Mouse (Mus musculus): Measurements from ENCODE around the gene Fgr. TPM values are rescaled to one million over a fixed set of nuclear protein-coding genes. Genes with fewer than 3 reads are reported as not detected.
A peak's percentile ranks its signal among the peaks of the same experiment; 100 is the strongest.

The Fgr gene
- total RNA-seq, 2 experiments from 2014 or later = 0.33 to 0.43 TPM

DNA sequence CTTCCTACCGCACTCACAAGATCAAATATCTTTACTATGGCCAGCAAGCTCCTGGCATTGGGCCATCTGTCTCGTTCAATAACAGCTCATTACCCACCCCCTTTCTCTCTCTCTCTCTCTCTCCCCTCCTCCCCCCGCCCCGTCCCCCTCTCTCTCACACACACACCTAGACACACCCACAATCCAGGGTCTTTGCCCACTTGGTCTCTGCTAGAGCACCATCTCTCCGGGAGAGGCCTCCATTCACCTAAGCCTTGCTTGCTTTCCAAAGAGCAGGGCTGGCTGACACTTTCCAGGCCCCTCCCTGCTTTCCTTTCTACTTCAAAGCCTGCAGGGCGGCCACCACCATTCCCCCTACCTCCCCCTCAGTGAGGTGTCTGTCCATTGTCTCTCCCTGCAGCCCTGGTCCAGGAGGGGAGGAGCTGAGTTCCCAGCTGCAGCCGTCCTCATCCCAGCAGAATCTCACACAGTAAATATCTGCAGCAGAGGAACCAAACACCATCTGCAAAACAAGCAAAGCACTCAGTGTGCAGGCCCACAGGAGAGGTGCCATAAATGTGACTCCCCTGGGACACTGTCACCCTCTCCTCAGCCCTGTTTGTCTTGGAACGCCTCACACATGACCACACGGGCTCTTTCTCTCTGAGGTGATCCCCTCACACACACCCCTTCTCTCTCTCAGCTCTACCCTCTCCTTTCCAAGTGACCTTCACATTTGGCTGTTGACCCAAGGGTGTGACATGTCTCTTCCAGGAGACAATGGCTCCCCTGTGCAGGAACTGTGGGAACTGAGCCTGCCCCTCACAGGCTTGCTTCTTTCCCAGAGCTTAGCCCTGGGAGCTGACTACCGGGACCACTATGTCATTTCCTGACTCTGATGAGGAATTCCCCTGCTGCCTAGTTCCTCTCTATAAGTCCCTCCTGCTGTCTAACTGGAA lies 14.9 kb upstream of the Fgr start:
- DNase-seq = peak; percentile 68

DNA sequence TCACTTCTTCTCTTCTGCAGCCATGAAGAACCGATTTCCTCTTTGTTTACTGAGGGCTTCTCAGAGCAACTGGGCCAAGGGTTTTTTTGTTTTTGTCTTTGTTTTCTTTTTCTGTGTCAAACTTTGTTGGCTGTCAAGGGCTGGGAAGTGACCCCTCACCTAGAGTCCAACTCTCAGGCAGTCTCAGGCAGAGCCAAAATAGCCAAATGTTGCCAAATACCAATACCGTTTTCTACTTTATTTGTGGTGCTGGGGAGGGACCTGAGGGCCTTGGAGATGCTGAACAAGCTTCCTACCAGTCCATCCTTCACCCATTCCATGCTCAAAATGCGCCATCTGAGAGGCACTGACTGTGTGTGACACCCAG lies 14.2 kb upstream of the Fgr start:
- no peak for DNase-seq

DNA sequence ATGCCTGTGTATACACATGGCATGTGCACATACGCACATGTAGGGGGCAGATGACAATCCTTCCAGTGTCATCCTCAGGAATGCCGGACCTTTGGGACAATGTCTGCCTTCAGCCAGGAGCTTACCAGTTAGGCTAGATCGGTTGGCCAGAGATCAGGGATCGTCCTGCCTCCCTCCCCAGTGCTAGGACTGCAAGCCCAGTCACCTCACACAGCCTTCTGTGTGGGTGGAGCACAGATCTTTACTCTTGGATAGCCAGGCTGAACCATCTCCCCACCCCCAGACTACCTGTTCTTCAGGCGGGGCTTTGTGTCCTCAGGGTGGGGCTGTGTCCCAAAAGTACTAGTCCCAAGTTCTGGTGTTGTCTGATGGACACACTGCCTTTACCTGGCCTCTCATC lies 13.6 kb upstream of the Fgr start:
- DNase-seq = no peak

GRCm38 (mm10) chr4:132960864-132961639 lies 12.8 kb upstream of the Fgr start:
- DNase-seq = peak; percentile 80

- no peak for DNase-seq
These were observed 12.0 kb upstream of the Fgr start for GRCm38 (mm10) chr4:132961866-132962265.

DNA sequence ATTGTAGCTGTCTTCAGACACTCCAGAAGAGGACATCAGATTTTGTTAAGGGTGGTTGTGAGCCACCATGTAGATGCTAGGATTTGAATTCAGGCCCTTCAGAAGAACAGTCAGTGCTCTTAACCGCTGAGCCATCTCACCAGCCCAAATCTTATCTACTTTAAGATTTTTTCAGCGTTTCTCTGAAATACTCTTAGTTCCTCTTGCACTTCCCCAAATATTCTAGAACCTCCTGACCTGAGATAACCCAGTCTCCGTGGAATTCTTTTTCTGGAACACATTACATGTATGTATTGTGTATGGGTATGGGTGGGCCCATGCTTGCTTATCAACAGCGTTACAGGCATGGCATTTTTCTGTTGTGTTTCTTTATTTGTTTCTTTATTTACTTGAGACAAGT lies 11.3 kb upstream of the Fgr start:
- no peak for DNase-seq

DNA sequence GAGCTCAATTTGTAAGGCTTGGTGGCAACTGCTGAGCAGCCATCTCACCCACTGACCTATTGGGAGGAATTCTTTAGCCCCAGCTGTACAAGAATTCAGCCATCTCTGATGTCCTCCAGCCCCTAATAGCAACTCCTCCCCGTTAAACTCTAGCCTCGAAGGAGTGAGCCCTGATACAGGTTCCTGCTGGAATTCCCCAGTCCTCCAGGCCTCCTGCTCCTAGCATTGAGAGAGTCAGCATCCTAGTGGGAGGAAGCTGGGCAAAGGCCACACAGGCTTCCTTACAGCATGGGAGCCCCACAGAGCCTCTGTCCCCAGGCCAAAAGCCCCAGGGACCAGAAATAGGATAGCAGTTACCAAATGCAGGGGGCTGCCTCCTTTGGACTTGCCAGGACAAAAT lies 10.5 kb upstream of the Fgr start:
- no peak for DNase-seq

- no peak for DNase-seq
These were observed 9.8 kb upstream of the Fgr start for GRCm38 (mm10) chr4:132964064-132964463.

DNA sequence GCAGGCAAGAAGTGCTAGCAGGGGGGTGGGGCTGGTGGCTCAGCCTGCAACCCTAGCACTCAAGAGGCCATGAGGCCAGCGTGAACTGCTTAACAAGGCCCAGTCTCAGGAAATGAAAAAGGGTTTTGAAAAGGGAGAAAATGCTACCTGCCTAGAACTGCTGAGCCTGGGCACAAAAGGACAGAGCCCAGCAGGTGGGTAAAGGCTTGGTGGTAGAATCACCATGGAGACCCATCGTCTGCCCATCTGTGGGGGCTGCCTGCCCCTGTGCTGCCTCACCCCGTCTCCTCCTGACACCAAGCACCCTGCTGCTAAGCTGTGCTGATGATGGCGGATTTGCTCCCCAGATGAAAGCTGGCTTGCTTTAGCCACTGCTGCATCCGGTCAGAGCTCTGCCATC lies 9.4 kb upstream of the Fgr start:
- DNase-seq = no peak

DNA sequence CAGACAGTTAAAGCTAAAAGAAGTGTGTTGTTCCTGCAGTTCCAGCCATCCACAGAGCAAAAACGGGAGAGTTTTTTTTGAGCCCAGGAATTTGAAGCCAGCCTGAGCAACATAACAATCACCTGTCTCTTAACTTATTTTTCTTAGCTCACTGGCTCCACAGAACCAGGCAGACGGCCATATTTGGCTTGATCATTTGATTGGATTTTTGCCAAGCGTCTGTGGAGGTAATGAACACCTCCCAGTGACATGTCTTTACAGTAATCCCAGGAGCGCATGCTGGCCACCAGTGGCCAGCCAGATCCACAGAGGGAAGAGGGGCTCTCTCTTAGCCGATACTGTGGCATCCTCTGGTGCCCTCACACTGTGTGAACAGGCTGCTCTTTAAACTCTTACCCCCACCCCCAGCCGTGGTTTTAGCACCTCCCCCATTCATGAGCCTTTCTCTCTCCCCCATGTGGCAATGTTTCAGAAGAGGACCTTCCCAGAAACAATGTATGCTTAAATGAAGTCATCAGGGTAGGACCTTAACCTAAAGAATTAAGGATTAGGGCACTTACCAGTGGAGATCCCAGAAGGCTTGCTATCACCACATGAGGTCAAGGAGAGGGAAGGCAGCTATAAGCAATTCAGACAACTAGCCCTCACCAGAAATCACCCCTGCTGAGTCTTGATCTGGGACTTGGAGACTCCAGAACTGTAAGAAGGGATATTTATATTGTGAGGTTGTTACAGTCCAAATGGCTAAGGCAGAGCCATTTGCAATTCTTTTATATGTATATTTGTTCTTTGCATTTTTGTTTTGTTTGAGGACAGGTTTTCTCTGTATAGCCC lies 5.6 kb upstream of the Fgr start:
- DNase-seq = no peak

- DNase-seq = no peak
These were observed 2.3 kb upstream of the Fgr start for GRCm38 (mm10) chr4:132971601-132972000.

- no peak for DNase-seq
These were observed 1.8 kb upstream of the Fgr start for GRCm38 (mm10) chr4:132972101-132972500.

- DNase-seq = no peak
These were observed 1.3 kb upstream of the Fgr start for GRCm38 (mm10) chr4:132972556-132972955.

GRCm38 (mm10) chr4:132973186-132973585 lies 709 bp upstream of the Fgr start:
- no peak for DNase-seq

DNA sequence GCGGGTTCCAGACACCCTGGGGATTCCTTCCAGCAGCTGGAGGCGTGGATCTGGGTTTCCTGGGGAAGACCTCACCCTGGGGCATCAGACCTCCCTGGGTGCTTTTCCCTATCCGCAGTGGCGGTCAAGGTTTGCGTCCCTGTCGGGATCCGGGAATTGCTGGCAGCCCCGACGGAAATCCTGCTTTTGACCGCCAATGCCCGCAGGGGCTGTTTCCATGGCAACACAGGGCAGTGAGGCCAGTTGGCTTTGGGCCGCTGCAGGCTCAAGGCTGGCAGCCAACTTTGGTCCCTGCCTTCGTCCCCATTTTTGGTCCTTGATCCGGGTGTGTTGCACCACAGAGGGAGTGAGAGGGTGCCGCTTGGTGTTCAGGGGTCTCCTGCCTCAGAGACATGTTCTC lies 1.0 kb downstream of the Fgr start:
- DNase-seq = peak; percentile 81

DNA sequence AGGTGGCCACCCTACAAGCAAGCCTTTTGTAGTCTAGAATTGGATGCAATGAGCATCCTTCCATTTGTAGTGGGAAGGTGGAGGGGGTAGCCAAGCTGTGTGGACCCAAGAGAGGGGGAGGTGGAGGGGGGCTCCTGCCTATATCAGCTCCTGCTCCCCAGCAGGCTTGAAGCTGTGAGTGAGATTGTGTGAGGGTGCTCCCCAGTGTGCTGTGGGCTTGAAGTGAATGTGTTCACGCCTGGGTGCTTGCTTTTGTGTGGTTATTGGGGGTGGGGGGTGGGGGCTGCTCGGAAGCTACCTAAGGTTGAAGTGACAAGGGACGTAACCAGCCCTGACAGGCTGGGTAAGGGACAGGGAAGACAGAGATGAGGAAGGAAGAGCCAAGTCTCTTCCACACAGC lies 1.9 kb downstream of the Fgr start:
- no peak for DNase-seq

GRCm38 (mm10) chr4:132976729-132977128 lies 2.8 kb downstream of the Fgr start:
- DNase-seq = no peak

GRCm38 (mm10) chr4:132977597-132977996 lies 3.7 kb downstream of the Fgr start:
- DNase-seq = no peak

DNA sequence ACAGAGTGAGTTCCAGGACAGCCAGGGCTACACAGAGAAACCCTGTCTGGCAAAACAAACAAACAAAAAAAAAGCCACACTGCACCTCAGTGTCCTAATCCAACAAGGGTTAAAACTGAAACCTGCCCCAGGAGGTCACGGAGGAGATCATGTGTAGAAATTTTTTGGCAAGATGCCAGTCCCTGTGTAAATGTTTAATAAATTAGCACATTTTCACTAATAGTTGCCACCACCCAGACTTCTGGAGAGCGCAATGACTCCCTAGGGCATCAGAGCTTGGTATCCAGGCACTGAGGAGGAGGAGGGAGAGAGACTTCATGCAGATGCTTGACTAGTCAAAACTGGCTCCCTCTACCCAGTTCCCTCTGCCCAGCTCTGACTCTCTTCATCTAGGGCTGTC lies 5.3 kb downstream of the Fgr start:
- no peak for DNase-seq

GRCm38 (mm10) chr4:132981621-132982020 lies 7.7 kb downstream of the Fgr start:
- no peak for DNase-seq

DNA sequence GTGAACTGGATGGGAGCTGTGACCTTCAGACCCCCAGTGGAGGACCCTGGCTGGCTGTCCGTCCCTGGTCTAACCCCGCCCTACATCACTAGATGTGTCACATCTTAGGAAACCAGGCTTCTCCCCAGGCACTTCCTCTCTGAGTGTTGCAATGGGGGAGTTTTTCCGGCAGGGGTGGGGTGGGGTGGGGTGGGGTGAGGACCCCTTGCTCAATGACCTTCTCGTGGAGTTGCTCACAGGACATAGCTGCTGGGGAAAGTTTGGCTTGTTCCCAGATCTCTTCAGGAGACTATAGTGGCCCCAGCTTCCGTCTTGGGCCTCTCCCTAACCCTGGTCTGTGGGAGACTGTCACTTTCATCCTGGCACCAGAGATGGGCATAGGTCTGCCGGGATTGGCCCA lies 9.1 kb downstream of the Fgr start:
- no peak for DNase-seq

DNA sequence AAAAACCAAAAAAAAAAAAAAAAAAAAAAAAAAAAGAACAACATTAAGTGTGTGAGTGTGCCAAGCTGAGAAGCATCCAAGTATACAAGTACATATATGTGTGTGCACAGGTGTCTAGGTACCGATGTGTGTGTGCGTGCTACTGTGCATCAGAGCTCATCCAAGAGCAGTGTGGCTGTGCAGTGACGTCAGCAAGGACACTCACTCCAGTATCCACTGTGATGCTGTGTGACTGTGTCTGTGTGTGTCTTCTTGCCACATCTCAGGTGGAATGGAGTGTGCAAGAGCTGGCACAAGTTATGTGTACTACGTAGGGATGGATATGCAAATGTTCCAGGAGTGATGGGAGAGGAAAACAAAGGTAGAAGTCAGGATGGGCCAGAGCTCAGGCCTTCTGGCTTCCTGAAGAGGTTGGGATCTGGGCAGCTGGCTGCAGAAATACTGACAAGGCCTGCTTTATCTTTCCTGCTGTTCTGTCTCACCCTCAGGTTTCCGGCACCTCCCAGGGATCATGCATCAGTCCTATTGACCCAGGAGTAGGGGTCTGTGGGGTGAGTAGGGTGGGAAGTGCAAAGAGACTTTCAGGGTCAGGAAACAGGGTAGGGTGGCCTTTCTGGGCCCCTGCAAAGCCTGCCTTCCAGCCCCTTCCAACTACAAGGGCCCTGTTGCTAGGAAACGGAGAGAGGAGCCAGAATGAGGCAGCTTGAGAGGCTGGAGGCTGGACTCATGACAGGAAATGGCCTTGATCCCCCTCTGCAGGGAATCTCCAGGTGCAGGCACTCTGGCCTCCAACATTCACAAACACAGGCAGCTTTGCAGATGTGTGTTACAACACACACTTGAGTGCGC lies 10.0 kb downstream of the Fgr start:
- DNase-seq = no peak

Data from heart, postnatal 4 days (tissue).